Mouse (Mus musculus) frontal cortex, postnatal 36 days (tissue): ENCODE measurements at regions not wholly inside any gene's neighbourhood (a gene's known extent, or its start where the extent isn't known, plus 50 kb on each side); places are given as distances from the start of the nearest gene placed in this dataset.

ENCODE experiments used
- DNase-seq, 2 experiments: peaks; one replicate each; pipeline ENCODE4 v3.0.0; 2022; ENCODE audit warnings: low spot score in 2 of 2

DNA sequence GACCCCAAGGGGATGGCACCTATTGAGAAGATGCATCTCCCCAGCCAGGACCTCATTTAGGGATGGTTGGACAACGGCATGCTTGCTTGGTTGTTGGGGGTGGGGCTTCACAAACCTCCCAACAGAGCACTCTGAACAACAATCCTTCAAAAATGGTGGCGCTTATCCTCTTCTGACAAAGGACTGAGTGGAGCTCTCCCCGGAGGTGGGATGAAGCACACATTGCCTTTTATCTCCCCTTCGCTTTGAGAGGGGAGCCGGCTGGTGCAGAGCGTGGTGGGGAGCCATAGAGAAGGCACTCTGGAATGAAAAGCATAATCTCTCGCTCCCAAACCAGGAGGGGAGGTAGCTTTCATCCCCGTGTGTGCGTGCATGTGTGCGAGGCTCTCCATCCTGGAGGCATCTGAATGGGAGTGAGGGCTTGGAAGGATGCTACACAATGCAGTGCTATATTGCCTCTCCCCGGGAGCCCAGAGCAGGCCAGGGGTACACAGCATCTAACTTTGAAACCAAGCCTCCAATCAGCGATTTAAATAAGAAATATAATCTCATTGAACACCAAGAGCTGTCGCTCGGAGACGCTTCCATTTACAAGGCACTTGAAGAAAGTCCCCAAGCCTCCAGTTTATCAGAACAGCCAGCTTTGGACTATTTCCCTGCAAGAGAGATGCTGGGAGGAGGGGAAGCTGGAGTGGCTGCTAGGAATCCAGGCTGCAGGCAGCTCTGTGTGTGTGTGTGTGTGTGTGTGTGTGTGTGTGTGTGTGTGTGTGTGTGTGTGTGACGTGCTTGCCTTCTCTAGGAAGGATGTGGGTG, 131.5 kb downstream of the Rps24 start:
- DNase-seq: peak; percentile 28 to 32

DNA sequence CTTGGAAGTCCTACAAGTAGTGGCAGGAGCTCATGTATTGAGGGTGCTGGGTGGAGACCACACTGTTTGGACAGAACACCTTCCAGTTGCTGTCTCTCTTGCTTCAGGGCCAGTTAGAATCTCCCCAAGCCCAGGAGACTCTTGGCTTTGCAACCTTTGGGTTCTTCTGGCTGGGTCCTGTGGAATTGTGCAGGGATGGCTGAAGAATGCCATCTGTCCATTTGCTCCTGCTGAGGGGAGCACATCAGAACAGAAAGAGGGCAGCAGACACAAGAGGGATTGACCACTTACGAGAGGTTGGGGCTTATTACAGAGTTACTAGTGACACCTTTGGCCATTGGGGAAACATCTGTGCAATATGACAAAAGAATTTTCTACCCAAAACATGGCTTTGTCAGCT, 145.1 kb downstream of the Rps24 start:
- no peak for DNase-seq

DNA sequence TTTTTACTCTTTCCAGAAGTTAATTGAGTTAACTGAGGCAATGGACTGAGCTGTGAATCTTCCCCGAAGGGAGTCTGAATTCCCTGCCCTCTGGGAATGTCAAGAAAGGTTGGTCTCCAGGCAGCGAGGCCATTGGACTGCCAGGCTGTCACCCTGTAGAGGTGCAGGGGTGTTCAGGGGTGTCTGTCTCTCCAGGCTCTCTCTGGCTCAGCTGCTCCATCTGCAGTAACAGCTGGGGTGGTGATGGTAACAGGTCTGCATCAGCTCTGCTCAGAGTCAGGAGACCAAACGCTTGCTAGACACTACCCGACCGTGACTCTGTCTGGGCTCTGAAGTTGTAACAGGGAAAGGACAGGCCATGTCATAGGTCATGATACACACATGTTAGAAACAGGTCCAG, 154.9 kb downstream of the Rps24 start:
- no peak for DNase-seq

DNA sequence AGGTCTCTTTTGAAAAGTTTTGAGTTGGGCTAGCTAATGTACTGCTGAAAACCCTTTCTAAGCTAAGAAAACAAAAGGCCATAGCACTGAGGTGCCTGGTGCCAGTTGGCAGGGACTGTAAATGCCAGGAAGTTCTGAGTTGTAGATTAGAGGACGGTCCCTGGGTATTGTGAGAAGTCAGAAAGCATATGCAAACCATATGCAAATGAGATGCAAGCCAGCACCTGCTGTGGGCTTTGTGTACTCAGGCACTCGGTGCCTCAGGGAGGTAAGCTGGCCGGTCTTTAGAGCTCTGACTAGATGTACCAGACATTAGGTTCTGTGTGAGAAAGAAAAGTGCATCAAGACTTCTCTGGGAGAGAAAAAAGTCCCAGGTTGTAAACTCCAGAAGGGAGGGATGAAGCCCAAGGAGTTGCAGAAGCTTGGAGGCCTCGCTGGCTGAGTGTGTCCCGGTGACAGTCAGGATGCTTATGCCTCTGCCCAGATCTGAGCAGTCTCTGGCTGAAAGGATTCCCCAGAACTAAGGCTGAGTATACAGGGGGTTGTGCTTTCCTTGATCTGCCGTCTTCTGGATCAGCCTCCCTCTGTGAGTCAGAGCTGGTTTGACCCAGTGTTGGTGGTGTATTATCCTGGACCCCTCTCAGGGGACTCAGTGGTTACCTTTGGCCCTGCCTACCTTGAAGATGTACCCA, 157.3 kb downstream of the Rps24 start:
- no peak for DNase-seq

DNA sequence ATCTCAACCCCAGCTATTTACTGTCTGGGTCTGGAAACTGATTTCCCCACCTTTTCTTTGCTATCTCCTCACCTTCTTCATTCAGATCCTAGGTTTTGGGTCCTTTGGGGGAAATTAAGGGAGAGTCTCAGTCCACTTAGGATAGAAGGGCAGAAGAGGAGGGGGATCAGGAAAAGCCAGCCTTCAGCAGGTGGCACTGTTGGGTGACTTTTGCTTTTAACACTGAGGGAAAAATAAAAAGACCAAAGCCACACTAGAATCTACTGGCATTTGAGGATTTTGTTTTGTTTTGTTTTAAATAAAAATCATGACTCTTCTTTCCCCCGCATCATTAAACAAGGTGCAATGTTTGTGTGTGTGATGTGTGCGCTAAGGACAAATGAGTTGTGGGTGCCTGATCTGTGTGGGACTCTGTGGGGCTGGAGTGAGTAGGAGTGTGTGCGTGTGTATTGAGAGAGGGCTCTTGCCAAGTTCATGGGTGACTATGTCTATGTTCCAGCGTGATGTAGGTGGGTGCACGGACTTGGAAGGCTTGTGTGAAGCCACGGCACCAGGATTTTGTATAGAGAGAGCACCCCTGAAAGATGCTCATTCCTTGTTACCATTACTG, 159.4 kb downstream of the Rps24 start:
- DNase-seq: peak; percentile 27 to 44

DNA sequence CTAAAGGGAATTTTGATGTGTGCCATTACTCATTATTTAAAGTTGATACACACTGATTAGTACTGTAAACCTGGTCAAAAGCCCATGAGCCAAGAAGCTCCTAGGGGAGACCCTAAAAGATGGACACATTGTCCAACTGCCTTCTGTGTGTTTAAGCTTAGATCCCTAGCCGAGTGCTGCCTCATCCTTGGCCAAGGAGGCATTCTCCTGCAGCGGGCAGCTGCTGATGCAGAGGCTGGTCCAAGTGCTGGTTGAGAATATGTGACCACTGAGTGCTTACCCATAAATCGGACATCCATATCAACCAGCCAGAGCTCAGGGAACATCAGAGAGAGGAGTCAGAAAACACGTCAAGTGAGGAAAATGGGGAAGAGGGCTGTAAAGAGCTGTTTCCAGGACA, 160.8 kb downstream of the Rps24 start:
- no peak for DNase-seq

DNA sequence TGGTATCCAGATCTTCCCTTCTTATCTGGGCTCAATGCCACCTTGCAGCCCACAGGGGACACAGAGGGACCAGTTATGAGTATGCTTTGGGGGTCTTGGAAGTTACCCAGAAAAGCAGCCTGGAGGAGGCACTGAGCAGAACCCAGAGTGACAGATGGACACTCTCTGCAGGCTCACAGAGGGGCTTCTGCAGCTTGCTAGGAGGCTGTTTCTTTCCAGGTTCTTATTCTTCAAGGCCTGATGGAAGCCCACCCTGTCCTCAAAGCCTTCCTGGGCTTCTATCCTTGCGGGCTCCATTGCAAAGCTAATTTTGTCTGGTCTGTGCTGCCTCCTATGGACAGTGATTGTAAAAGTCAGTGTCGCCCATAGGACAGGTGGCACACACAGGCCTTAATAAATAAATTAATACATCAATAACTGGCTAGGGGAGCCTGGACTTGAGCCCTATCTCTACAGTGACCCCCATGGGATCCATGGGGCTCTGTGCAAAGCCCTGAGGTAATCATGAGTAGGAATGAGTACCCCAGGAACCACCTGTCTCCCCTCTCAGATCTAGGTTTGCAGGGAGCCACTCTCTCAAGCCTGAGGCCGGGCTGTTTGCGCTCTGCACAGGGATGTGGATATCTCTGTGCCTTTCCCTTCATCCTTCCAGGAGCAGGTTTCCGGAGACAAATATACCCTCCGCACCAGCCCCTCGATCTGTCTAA, 163.4 kb downstream of the Rps24 start:
- DNase-seq: no peak

DNA sequence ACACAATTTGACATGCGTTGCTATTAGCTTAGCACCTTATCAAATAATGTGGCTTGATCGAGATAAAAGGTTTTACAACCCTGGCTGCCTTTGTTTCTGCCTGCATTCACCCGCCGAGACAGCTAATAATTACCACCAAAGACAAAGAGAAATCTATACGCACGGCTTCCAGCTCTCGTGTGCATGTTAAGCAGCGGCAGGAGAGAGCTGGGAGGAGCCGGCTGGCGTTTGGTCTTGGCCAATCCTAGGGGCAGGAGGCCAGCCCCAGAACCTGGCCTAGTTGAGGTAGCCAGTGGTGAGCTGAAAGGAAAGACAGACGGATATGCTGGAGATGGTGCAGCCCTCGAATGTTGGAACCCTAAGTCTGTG, 164.0 kb downstream of the Rps24 start:
- DNase-seq: no peak

DNA sequence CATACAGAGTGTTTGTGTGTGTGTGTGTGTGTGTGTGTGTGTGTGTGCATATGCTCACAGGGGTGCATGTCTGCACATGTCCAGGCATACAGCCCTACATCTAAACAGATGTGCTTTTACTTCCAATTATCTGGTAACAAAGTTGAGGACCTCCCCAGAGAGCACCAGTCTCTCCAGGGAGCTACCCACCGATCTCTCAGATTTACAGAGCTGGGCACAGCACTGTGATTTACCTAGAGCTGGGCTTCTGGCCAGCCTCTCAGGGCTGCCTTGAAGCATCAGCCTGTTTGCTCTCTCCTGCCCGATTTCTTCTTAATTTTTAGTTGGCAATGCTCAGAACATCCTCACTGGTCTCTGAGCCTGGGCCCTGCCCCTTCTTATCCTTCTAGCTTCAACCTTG, 165.7 kb downstream of the Rps24 start:
- no peak for DNase-seq

DNA sequence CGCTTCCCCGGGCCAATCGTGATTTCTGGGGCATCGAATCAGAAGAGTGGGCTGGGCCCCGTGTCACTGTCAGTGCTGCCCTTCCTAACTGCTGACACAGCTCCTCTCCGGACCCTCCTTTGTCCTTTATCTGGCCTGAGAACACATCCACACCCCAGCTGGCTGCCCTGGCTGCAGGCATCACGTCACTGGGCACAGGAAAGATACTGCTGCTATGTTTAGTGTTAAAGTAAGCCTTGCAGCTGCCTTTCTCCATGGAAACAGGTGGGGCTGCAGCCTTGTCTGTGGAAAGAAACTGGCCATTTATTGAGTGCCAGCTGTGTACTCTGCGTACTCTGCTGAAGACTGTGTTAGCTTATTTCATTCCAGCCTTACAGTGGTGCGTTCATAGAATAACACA, 168.7 kb downstream of the Rps24 start:
- DNase-seq: no peak

DNA sequence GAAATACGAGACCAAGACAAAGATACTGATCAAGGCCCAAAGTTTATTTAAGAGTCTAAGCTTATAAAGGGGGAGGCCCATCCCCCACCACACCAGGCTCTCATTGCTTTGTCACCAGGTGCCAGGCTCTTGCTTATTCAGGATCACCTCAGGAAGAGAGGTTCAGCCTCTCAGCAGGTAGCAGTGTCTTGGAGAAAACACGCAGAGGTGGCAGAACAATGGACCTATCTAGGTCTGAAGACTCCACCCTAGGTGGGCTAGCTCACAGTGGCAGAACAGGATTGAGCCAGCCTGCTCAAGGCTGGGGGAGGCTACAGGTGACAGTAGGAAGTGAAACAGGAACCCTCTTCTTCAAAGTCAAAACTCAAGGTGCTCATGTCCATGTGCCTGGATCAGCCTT, 174.9 kb downstream of the Rps24 start:
- DNase-seq: no peak

DNA sequence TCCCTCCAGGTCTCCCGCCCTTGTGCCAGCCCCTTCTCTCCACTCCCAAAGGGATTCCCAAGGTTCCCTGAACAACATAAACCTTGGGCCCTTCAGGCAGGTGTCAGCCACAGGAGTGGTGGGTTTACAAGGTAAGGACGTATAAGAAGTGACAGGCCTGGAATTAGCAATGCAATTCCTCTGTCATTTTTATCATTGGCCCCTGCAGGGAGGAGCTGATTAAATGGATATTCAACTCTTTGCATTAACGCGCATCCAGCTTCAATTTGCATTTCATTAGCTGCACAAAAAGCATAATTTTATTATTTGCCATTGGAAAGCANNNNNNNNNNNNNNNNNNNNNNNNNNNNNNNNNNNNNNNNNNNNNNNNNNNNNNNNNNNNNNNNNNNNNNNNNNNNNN, 178.3 kb downstream of the Rps24 start:
- no peak for DNase-seq
